Mouse (Mus musculus): ENCODE data around the gene Cend1.

Gene Cend1

GRCm38 (mm10) chr7:141390326-141391259, 38.7 kb downstream of the Cend1 start:
- no peak for DNase-seq

GRCm38 (mm10) chr7:141388487-141389109, 40.7 kb downstream of the Cend1 start:
- DNase-seq, result no peak

- DNase-seq, result no peak
Observed at GRCm38 (mm10) chr7:141387807-141388486, 41.3 kb downstream of the Cend1 start.

- no peak for DNase-seq
Observed at GRCm38 (mm10) chr7:141381068-141381835, 48.0 kb downstream of the Cend1 start.

GRCm38 (mm10) chr7:141379584-141379983, 49.7 kb downstream of the Cend1 start:
- peak; percentile 30 for DNase-seq
